Mouse (Mus musculus) kidney, adult 9 months (tissue): Measurements from ENCODE around the gene Alg9.
A peak's percentile ranks its signal among the peaks of the same experiment; 100 is the strongest.

Experiments used
- DNase-seq: peaks from one replicate; pipeline ENCODE4 v3.0.0; 2022

Gene Alg9

DNA sequence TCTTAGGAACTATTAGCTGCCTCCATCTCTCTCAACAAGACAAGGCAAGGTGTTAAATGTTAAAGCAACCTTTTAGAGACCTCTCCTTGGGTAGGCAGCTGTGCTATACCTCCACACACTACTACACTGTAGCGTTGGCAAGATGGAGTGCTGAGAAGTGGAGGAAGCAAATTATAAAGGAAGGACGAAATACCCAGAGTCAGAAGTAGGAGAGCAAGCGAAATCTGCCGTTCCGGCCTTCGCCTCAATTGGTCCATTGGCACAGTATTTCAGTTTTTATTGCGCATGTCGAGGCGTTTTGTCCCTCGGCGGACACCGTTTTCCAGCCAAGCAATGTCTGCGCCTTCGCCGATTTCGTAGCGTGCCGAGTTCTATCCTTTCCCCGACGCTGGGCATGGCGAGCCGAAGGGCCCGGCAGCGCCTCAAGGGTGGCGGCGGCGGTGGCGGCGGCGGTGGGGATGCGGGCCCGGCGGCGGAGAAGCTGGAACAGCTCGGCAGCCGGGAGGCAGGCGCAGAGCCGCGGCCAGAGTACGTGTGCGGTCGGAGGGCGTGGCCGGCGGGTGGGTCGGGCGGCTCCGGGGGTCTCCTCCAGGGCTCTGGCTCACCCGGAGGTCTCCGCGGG, at the start of gene Alg9, which contains the start of gene 1110032A03Rik:
Gene Alg9, plus strand, starts transcription at position 29 of the 622 bp plus-strand sequence.
Gene 1110032A03Rik, minus strand, starts transcription at position 530 of the 622 bp plus-strand sequence.
- peak; percentile 85 for DNase-seq

DNA sequence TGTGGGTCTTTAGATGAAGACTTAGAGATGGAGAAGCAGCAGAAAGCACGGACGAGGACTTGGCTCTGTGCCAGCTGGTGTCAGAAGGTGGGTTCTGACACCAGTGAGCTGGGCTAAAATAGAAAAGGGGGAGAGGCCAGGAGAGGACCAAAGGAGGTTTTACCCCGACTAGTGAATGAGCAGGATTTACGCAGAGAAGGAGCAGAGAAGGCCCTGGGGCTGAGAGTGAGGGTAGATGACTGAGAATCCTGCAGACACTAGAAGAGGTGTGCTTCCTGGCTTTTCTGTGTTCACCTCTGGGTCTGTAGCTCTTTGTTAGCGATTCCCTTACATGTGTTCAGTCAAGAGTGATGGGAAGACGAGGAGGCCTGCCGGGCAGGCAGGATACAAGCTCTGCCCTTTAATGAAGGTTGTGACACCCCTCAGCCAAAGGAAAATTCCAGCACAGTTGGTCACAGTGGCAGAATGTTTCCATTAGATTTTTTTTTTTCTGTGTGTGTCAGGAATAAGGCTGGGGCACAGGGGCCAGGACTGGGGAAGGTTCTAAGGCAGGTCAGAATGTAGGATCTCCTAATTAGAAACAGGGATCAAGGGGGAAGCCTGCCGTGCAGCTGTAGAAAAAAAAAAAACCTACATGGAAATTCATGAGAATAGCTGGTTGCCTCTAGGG, 48.8 kb upstream of the Alg9 start:
- DNase-seq: no peak

DNA sequence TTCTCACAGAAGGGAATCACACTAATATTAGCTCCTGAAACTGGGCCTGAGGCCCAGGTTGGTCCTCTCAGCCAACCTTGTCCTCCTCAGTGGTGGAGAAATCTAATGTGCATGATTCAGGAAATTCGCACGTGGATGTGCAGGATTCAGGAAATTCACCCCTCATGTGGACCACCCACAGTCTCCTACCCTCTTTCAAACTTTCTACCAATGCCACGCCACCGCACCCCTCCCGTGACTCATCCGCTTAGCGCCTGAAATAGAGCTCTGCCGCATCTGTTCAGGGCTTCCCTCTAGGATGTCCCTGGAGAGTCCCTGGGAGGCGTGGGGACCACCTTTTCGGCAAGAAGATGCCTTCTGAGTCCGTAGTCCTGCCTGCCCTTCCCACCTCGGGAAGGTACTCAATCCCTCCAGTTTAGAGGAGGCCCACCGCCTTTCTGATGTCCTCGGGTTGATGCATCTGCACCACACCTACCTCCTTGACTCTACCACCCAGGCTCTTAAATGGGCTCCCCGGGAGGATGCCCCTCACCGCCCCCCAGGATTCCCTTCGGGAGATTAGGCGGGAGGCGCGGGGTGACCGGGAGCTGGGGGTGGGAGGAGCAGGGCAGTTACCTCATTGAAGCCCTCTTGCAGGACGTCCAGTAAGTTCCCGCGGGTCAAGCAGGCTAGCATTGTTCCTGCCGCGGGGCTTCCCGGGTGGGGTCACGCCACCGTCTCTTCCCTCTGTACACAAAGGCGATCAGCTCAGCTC, 47.5 kb upstream of the Alg9 start:
- DNase-seq: no peak

DNA sequence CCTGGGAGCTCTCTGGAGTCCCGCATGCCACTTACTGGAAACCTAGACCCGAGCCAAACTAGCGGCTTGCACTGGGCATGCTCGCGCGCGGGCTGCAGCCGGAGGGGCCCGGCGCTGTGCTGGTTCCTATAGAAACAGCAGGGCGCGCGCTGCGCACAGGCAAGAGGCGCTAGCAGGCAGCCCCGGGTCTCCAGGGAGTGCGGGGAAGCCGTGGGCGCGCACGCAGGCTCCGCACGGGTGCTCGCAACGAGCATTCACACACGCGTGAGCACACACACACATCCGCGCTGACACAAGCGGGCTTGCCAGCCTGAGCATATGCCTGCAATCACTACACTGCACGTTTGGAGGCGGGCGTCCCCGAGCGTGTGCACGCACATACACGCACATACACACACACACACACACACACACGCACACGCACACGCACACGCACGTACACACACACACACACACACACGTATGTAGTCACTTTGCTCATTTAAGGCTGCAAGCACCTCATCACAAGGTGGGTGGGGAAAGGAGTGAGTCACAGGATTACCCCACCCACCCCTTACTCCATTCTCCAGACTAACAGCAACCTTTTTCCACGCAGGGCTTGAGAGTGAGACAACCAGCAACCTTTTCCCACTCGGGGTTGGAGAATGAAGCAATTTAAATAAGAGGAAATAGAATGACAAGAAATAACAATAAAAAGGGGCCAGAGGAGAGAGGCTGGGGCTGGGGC, 46.7 kb upstream of the Alg9 start:
- DNase-seq: no peak

DNA sequence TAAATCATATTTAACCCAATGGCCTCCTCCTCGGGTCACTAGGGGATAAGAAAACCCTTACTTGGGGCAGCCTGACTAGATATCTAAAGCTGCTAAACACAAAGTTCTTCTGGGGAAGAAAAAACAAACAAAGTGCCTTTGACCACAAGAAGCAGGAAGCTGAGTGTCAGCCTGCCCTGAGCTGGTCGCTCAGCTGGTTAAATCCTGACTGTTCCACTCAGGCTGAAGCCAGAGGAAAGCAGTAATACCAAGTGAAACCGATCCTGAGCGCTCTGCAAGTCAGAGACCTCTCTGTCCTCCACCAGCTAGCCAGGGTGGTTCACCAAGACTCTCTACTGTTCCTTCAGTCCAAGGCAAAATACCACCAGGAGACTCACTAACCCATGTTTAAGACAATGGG, 45.2 kb upstream of the Alg9 start:
- DNase-seq: no peak

DNA sequence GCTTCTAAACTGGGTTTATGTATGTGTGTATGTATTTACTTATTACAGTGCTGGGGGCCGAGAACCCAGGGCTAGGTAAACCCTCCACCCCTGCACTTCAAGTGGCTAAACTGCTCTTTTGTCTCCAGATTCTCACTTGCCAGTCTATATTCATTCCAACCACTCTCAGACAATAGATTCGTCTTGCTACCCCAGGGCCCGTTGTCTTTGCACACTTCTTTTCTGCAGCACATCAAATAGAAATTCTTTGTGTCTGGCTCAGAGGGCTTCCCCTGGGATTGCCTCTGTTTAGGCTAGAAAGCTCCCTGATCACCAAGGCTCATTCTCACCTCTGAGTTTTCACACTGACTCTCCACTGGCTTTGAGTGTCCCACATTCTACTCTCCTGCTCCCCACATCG, 42.3 kb upstream of the Alg9 start:
- DNase-seq: no peak

DNA sequence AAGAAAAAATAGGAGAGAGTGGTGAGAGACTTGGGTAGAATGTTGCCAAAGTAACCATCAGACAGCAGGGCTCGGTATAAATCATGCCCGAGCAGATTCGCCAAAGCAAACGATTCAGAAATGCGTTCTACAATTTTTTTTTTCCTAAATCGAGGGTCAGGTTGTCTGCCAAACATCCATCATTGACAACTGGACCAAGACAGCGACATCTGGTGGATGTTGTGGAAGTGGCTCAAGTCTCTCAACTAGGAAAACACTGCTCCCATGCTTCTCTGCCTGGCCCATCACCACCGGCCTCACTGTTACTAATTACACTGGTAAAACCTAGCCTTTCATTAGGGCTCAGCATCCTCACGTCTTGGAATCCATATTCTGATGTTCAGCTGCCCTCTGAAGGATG, 39.8 kb upstream of the Alg9 start:
- DNase-seq: peak; percentile 76

DNA sequence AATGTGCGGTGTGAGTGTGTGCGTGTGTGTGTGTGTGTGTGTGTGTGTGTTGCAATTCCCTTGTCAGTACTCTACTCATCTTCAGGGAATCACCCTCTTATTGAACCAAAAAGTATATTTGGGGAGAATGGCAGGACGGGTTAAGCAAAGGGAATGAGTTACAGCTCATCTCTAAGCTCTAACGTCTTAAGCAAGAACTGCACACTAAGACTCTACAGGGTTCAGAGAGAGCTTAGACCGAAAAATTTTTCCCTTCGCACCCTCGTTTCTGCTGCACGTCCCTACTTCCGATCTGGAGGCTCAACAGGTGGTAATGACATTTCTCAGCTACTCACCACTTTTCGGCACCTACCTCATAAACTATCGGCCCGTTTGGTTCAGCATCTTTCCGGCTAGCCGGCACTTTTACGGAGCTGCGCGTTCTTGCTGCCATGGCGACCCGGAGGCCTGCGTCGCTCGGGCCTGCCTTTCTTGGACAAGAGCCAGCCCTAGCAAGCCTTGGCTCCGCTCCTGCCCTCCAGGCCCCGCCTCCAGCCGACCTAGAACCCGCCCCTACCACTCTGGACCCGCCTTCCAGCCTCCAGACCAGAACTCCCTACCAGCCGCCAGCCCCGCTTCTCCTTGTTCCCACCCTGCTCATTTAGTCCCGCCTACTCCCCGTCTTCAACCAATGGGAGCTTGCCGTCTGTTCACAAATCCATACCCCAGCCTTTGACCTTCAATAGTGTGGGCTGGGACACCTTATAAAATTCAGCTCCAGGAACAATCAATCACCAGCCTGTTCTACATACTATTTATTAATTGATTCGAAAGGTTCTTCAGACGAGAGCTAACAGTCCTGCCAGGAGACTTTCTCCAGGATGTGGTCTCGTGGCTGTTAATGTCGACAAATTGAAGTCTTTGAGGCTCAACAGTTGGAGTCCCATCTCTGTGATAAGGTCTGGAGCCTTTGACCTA, 35.6 kb upstream of the Alg9 start, which contains the start of gene Dixdc1:
Gene Dixdc1, minus strand, starts transcription at position 604 of the 957 bp plus-strand sequence.
- peak; percentile 97 for DNase-seq

DNA sequence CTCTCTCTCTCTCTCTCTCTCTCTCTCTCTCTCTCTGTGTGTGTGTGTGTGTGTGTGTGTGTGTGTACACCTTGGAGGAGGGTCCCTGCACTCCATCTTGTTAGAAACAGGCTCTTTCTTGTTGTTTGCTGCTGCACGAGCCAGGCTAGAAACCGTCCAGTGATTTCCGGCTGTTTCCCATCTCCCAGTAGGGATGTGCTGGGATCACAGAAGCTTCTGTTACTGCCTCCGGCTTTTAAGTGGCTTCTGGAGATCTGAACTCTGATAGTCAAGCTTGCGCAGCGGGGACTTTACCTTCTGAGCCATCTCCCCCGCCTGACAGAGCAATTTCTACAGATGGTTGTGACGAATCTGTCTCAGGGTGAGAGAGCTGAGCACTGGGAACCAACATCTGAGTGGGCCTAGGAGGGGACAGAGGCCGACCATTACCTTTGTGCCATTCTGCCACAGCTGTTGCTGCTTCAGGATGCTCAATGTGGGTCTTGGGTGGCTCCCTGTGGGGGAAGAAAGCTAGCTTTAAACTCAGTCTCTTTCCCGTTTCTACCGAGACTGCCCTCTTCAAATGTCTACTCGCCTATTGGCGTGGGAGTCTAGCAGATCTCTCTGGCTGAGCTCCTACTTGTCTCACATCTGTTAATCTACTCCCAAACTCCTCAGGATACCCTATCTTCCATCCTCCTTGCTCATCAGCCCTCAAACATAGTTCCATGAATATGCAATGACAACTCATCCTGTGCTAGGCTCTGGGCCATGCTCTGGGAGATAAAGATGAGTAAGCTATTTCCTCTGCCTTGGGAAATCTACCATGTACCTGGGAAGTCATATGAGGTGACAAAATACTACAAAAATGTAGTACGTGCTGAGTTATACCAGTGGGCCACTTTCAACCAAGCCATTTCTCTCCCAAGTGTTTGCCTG, 33.7 kb upstream of the Alg9 start:
- DNase-seq: no peak

DNA sequence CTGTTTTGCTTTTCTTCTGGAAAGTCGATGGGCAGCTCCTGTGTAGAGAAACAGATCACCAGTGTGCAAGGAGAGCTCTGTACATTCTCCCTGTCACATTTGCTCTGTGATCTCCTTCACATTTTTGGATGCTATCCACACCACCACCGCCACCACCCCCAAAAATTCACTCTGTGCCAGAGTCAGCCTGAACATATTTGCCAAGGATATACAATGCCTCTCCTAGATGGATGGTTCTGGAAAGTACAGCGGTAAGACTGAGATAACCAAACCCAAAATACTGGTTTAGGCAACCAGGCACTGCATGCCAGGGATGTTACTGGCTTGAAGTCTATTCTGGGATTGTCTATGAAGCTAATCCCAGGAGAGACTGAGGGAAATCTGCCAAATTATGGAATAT, 32.6 kb upstream of the Alg9 start:
- no peak for DNase-seq

DNA sequence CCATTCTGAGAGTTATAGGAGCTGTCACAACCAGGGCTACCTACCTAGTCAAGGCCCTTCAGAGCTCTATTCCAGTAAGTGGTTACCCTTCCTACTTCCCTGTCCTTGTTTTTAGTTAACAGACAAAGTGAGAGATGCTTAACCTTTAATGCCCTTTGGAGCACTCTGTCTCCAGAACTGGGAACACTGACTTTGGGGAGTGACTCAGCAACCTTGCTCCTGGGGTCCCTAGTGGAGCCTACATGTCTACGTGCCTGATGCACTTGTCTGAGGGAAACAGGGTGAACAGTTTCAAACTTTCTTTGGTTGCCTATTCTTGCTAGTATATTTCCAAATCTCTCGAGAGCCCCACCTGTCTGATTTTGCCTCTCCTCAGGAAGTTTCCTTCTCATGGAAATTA, 32.1 kb upstream of the Alg9 start:
- peak; percentile 53 for DNase-seq

DNA sequence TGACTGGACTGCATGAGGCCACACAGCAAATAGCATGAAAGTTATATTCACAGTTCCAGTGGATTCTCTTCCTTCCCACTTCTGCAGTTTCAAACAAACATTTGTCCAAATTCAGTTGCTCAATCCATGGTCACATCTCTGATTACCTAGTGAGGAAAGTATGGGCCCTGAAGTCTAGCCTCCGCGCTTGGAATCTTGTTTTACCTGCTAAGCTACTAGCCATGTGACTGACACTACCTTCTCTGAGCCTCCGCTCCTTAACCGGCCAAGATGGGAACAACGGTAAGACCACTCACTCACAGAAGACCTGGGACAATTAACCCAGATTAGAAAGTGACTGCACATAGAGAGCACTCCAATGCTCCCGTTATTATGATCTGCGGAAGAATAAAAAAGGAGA, 29.0 kb upstream of the Alg9 start:
- DNase-seq: peak; percentile 55

DNA sequence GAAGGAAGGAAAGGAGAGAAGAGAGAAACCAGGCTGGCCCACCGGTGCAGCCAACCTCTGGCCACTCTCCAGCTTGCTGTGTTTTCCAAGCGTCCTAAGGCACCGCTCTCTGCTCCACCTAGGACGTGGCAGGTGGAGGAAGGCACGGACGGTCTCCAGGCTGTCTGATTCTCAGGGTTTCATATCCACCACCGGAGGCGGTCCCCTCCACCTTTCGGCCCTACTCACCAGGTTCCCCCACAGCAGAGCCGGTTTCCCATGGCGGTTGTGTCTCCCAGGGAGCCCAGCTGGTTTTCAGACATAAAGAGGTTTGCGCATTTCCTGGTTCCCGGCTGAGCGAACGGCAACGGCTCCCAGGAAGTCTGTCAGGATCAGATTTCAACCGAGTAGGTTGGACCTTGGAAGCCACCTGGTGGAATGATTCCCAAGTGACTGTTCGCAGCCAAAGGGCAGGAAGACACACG, 28.6 kb upstream of the Alg9 start, which contains the start of gene 2310030G06Rik:
Gene 2310030G06Rik, minus strand, starts transcription at position 323 of the 464 bp plus-strand sequence.
- peak; percentile 91 for DNase-seq

DNA sequence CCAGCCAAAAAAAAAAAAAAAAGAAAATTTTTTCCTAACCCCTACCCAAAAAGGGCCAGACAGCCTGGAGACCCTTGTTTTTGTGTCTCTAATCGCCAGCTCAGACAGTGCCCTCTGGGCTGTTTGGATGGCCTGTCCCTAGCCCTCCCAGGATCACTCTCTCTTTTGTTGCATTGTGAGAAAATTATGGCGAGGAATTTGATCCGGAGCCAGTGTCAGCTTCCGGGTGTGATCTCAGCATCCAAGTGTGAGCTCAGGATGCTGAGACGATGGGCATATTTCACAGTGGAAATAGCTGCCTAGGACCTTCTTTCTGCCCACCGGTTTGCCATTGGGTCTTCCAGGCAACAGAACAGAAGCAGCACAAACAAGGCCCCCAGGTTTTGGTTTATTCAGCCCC, 24.1 kb upstream of the Alg9 start:
- DNase-seq: no peak

DNA sequence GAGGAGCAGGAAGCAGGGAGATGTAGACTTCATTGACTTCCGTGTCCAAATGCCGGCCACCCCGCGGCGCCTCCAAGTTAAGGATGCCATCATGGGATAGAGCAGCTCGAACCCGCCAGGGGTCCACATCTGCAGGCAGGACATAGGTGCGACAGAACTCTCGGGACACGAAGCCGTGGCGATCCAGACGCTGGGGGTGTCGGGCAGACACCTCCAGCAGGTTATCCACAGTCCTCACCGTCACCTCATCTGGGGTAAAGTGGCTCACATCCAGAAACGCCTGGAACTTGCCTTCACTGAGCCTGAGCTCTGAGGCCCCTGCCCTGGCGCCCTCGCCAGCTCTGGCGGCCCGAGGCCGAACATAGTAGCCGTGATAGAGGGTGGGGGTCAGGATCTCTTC, 23.5 kb upstream of the Alg9 start, which contains the start of gene Cryab:
Gene Cryab, plus strand, starts transcription at position 3 of the 400 bp plus-strand sequence.
- DNase-seq: no peak

DNA sequence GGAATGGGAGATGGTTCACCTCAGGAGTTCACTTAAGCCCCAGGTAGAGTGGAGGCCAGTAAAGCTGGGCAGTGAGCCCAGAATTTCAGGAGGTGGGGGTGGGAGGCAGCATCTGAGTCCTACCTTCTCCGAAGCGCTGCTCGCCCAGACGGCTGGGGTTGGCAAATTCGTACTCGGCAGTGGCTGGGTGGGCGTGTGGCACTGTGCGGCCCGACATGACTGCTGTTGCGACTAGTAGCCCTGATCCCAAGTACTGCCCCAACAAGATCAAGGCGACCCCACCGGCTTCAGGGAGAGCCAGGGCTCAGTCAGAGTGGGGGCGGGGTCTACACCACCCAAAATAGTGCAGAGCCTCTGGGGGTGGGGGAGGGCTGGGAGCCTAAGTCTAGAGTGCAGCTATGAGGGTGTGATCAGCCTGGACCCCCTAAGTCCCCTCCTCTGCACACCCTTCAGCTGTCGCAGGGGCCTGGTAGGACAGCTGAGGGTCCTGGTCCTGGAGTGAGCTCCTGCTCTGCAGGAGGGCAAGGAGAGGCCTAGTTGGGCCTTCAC, 22.7 kb upstream of the Alg9 start, which contains the start of gene Hspb2:
Gene Hspb2, minus strand, starts transcription at position 301 of the 549 bp plus-strand sequence.
- no peak for DNase-seq

DNA sequence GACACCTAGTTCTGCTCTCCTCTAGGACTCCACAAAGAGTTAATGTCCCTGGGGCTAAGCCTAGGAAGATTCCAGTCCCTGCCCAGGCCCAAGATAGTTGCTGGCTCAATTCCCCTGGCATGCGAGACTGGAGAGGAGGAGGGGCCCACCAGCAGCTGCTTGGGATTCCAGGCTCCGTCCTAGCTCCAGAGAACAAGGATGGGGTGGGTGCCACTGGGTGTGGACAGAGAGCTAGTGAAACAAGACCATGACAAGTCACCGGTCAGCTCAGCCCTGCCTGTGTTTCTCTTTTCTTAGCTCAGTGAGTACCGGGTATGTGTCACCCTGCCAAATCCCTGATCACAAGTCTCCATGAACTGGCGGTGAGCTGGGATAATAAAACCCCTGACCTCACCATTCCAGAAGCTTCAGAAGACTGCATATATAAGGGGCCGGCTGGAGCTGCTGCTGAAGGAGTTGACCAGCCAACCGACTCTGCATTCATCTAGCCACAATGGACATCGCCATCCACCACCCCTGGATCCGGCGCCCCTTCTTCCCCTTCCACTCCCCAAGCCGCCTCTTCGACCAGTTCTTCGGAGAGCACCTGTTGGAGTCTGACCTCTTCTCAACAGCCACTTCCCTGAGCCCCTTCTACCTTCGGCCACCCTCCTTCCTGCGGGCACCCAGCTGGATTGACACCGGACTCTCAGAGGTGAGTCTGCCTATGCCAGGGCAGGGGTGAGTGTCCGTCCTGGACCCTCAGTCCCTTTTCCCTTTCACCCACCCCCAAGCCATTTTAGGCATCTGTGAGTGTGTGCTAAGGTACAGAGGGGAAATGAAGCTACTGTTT, 21.8 kb upstream of the Alg9 start:
- DNase-seq: peak; percentile 84

DNA sequence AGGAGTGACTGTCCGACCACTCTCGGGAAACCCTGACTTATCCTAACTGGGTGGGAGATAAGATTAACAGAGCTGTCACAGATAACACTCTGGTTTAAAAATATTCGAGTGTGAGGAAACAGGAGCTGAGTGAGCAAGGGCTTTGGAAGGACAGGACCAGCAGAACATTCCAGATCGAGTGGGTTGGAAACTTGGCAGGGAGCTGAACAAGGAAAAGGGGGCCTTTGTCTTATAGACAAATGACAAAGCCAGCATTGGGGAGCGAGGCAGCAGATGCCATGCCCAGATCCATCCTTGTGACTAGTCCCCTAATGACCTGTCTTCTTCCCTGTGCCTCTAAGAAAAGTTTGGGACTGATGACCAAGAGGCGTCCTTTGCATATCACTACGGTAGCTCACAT, 20.9 kb upstream of the Alg9 start:
- DNase-seq: no peak

DNA sequence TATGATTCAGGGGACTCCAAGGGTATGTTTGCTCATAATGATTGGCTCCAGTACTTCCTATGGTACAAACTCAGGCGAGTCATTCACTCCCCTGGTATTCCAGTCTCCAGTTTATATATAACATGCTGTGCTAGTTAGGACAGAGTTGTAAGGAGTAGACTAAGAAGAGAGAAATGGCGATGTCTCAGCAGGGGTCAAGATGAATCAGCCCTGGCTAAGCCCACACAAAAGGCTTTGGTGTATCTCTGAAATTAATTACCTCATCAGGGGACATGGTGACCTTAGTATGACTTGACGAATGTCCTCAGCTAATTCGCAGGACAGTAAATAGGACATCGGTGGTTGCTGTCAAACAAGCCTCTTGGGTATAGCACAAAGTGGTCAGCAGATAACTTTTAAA, 18.1 kb upstream of the Alg9 start:
- no peak for DNase-seq
